Mouse (Mus musculus): ENCODE measurements around the gene Cyth3. TPM values are rescaled to one million over a fixed set of nuclear protein-coding genes. Genes with fewer than 3 reads are reported as not detected.
A peak's percentile ranks its signal among the peaks of the same experiment; 100 is the strongest.

Cyth3 gene
- total and polyA plus RNA-seq, 3 experiments: 76.3 to 242 (median 191) TPM

GRCm38 (mm10) chr5:143731483-143732112 is 109.4 kb downstream of the Cyth3 start:
- peak; percentile 64 for DNase-seq (ENCODE audit: low spot score)
- peaks cover 16% of the 10 kb centered on the region for H3K36me3 ChIP-seq (replicated peaks)
- peaks cover 21% of the 10 kb centered on the region for H3K4me1 ChIP-seq (ENCODE audit: insufficient read depth, low read depth, low read length)
- no peak for ATAC-seq (ENCODE audit: extremely low read depth, insufficient number of reproducible peaks, low FRiP score, poor library complexity, severe bottlenecking)
- no peaks in the 10 kb centered on the region for H3K9me3 ChIP-seq (replicated peaks)
- TF ChIP-seq GATA1 (IDR thresholded peaks at IDR 0.05; ENCODE audit: borderline replicate concordance, low read length) (no peak), CTCF (IDR thresholded peaks at IDR 0.05; ENCODE audit: low read depth, low read length) (no peak), GATA2 (IDR thresholded peaks at IDR 0.05; ENCODE audit: borderline replicate concordance, low read depth, low read length) (no peak), POLR2AphosphoS5 (IDR thresholded peaks at IDR 0.05; ENCODE audit: insufficient replicate concordance, low read depth, low read length) (no peak), TAL1 (conservative IDR thresholded peaks at IDR 0.05; ENCODE audit: low read depth, low read length) (no peak)
- H3K27me3 ChIP-seq (ENCODE audit: insufficient read depth, low read length): peaks cover 18% of the 10 kb centered on the region; the same call in 1 of the 2 replicates
- H3K4me3 ChIP-seq (ENCODE audit: low read depth, low read length): peak overlapping the region; percentile 85

GRCm38 (mm10) chr5:143732180-143732891 is 110.1 kb downstream of the Cyth3 start, which contains the start of gene Usp42:
Gene Usp42, minus strand, starts transcription at chr5:143732280.
- Histone ChIP-seq H3K4me1 (ENCODE audit: insufficient read depth, low read depth, low read length) (peaks cover 21% of the 10 kb centered on the region), H3K4me3 (ENCODE audit: low read depth, low read length) (peak within 1 kb of the TSS; percentile 85), H3K27me3 (ENCODE audit: insufficient read depth, low read length) (peaks cover 26% of the 10 kb centered on the region), H3K36me3 (replicated peaks) (peaks cover 10% of the 10 kb centered on the region), H3K9me3 (replicated peaks) (no peaks in the 10 kb centered on the region)
- peak; percentile 93 for DNase-seq (ENCODE audit: low spot score)
- no peak for TF ChIP-seq GATA2 (IDR thresholded peaks at IDR 0.05; ENCODE audit: borderline replicate concordance, low read depth, low read length)
- peak; percentile 53; the same call in 1 of the 2 replicates for TF ChIP-seq CTCF (IDR thresholded peaks at IDR 0.05; ENCODE audit: low read depth, low read length)
- ATAC-seq (ENCODE audit: extremely low read depth, insufficient number of reproducible peaks, low FRiP score, poor library complexity, severe bottlenecking): peak; percentile 99

- TF ChIP-seq GATA2 (IDR thresholded peaks at IDR 0.05; ENCODE audit: borderline replicate concordance, low read depth, low read length) (no peak), GATA1 (IDR thresholded peaks at IDR 0.05; ENCODE audit: borderline replicate concordance, low read length) (no peak), POLR2AphosphoS5 (IDR thresholded peaks at IDR 0.05; ENCODE audit: insufficient replicate concordance, low read depth, low read length) (no peak), TAL1 (conservative IDR thresholded peaks at IDR 0.05; ENCODE audit: low read depth, low read length) (no peak), CTCF (IDR thresholded peaks at IDR 0.05; ENCODE audit: low read depth, low read length) (no peak)
- Histone ChIP-seq H3K36me3 (replicated peaks) (no peaks in the 10 kb centered on the region), H3K4me3 (ENCODE audit: low read depth, low read length) (no peak overlapping the region), H3K9me3 (replicated peaks) (no peaks in the 10 kb centered on the region), H3K27me3 (ENCODE audit: insufficient read depth, low read length) (peaks cover 46% of the 10 kb centered on the region), H3K4me1 (ENCODE audit: insufficient read depth, low read depth, low read length) (no peaks in the 10 kb centered on the region; the same call in 1 of the 2 replicates)
- ATAC-seq (ENCODE audit: extremely low read depth, insufficient number of reproducible peaks, low FRiP score, poor library complexity, severe bottlenecking) (no peak), DNase-seq (ENCODE audit: low spot score) (no peak)
These were observed 127.5 kb downstream of the Cyth3 start for GRCm38 (mm10) chr5:143749630-143750208.

GRCm38 (mm10) chr5:143755529-143756141 is 133.4 kb downstream of the Cyth3 start:
- H3K4me1 ChIP-seq (ENCODE audit: insufficient read depth, low read depth, low read length): no peaks in the 10 kb centered on the region; the same call in 1 of the 2 replicates
- no peaks in the 10 kb centered on the region for H3K36me3 ChIP-seq (replicated peaks)
- ATAC-seq (ENCODE audit: extremely low read depth, insufficient number of reproducible peaks, low FRiP score, poor library complexity, severe bottlenecking) (no peak), DNase-seq (ENCODE audit: low spot score) (no peak)
- TF ChIP-seq GATA1 (IDR thresholded peaks at IDR 0.05; ENCODE audit: borderline replicate concordance, low read length): no peak
- no peak for TF ChIP-seq CTCF (IDR thresholded peaks at IDR 0.05; ENCODE audit: low read depth, low read length)
- no peak for TF ChIP-seq TAL1 (conservative IDR thresholded peaks at IDR 0.05; ENCODE audit: low read depth, low read length)
- TF ChIP-seq GATA2 (IDR thresholded peaks at IDR 0.05; ENCODE audit: borderline replicate concordance, low read depth, low read length): no peak
- H3K4me3 ChIP-seq (ENCODE audit: low read depth, low read length): no peak overlapping the region
- no peaks in the 10 kb centered on the region for H3K9me3 ChIP-seq (replicated peaks)
- H3K27me3 ChIP-seq (ENCODE audit: insufficient read depth, low read length): peaks cover 28% of the 10 kb centered on the region

GRCm38 (mm10) chr5:143757755-143758443 is 135.7 kb downstream of the Cyth3 start:
- no peak for DNase-seq (ENCODE audit: low spot score)
- Histone ChIP-seq H3K4me1 (ENCODE audit: insufficient read depth, low read depth, low read length) (peaks cover 7% of the 10 kb centered on the region), H3K36me3 (replicated peaks) (no peaks in the 10 kb centered on the region), H3K9me3 (replicated peaks) (no peaks in the 10 kb centered on the region), H3K4me3 (ENCODE audit: low read depth, low read length) (no peak overlapping the region), H3K27me3 (ENCODE audit: insufficient read depth, low read length) (peaks cover 18% of the 10 kb centered on the region)
- ATAC-seq (ENCODE audit: extremely low read depth, insufficient number of reproducible peaks, low FRiP score, poor library complexity, severe bottlenecking): no peak
- TF ChIP-seq TAL1 (conservative IDR thresholded peaks at IDR 0.05; ENCODE audit: low read depth, low read length): no peak
- TF ChIP-seq CTCF (IDR thresholded peaks at IDR 0.05; ENCODE audit: low read depth, low read length): no peak
- TF ChIP-seq GATA2 (IDR thresholded peaks at IDR 0.05; ENCODE audit: borderline replicate concordance, low read depth, low read length): no peak
- no peak for TF ChIP-seq POLR2AphosphoS5 (IDR thresholded peaks at IDR 0.05; ENCODE audit: insufficient replicate concordance, low read depth, low read length)
- TF ChIP-seq GATA1 (IDR thresholded peaks at IDR 0.05; ENCODE audit: borderline replicate concordance, low read length): no peak
